Mouse (Mus musculus) embryonic fibroblast, embryonic 13.5 days (primary cell): ENCODE data around the gene Hsd17b11.

Source experiments
- CTCF ChIP-seq: IDR thresholded peaks from 2 replicates; pipeline ENCODE4 v1.5.1; 2011; ENCODE audit warnings: mild to moderate bottlenecking, control low read depth, low read length, moderate library complexity, borderline replicate concordance; ENCODE audit not compliant: insufficient read depth
- POLR2A ChIP-seq: IDR thresholded peaks from 2 replicates; pipeline ENCODE4 v1.6.1; 2011; ENCODE audit warnings: low read depth, mild to moderate bottlenecking, control low read depth, low read length, moderate library complexity

DNA sequence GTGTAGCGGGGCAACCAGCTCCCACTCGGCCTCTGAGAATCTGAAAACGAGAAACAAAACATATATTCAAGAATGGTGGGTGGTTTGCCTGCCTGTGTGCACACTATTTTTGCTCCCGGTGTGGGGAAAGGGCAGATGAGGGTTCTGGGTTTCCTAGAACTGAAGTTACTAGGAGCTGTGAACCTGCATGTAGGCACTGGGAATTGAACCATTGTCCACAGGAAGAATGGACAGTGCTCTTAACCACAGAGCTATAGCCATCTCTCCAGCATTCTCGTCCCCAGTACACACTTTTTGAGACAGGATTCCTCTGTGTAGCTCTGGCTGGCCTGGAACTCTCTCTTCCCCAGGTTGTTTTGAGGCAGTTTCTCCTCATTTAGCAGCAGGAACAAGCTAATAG is 839 bp upstream of the Hsd17b11 start:
- TF ChIP-seq CTCF (no peak), POLR2A (no peak)
